Mouse (Mus musculus): ENCODE measurements around the gene Cplx3.
A peak's percentile ranks its signal among the peaks of the same experiment; 100 is the strongest.

Cplx3 gene

DNA sequence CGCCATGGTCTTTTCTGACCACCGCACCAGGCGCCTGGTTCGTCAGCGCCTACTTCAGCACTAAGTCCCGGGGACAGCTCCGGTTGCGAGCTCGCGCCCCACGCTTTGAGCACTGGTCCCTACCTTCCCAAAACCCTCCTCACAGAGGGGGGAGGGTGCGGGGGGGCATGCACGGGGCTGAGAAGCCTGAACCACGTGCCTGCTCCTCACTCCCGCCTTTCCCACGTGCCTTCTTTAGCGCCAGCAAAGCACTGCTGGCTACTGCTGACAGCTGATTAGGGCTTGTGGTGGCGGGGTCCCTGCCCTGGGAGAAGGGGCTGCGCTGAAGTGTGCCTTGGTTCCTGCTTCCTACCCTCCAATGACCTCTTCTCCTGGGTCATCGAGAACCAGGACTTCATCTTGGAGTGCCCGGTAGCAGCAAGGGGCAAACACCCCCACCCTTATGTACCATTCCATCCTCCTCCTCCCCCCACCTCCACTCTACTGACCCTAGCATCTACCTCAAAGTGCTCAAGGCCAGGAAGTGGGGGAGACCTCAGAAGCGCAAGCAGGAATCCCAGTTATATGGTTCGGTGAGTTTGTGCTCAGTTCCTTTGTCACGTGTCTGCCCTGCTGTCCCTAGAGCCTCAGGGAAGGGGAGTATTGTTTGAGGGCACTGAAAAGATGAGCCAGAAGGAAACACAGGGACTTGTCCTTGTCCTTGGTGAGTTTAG lies at the start of gene Cplx3:
TSS of gene Cplx3 (minus strand) at position 143 of the 713 bp plus-strand sequence.
- peak; percentile 90 for DNase-seq

DNA sequence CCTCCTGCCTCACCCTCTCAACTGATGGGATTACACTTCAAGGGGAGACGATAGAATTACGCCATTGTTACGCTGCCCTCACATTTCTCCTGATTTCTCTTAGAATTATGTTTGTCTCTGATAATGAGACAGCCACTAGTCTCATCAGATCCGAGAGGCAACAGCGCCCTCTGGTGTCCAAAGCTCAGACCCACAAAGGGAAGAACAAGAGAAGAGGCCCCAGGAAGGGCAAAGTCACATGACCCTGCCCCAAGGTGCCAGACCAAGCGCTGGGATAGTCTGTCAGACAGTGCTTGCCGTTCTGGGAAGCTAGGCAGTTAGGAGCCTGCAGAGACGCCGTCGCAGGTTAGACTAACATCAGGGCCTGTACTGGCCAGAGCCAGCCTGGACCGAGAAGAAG lies 49.7 kb upstream of the Cplx3 start:
- peak; percentile 98 for DNase-seq

DNA sequence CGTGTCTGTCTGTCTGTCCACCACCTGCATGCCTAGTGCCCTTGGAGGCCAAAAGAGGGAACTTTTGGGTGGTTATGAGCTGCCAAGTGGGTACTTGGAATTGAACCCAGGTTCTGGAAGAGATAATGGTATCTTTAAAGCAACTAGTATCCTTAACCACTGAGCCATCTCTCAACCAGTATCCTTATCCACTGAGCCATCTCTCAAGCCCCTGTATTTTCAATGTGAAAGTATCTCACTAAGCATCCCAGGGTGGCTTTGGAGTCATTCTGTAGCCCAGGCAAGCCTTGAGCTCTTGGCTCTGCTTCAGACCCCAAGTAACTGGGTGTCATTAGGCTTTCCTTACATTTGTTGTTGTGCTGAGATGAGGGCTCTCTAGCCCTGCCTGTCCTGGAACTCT lies 48.9 kb upstream of the Cplx3 start:
- DNase-seq = peak; percentile 76

DNA sequence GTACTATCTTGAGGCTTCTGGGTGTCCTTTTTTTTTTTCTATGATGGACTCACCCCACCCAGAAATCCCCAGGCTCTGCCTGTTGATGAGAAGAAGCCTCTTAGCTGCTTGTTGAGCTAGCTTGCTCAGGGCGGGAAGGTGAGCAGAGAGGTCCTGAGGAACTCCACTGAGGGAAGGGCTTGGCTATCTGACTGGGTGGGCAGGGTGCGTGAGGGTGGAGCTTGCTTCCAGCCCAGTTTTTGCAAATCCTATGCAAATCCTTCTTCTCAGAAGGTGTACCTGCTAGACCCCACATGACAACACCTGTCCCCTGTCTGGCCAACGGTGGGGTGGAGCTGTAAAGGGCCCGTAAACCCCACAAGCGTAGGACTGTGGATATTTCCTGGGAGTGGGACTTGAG lies 47.2 kb upstream of the Cplx3 start, which contains the start of gene Csk:
TSS of gene Csk (minus strand) at position 349 of the 400 bp plus-strand sequence.
- DNase-seq = peak; percentile 88

DNA sequence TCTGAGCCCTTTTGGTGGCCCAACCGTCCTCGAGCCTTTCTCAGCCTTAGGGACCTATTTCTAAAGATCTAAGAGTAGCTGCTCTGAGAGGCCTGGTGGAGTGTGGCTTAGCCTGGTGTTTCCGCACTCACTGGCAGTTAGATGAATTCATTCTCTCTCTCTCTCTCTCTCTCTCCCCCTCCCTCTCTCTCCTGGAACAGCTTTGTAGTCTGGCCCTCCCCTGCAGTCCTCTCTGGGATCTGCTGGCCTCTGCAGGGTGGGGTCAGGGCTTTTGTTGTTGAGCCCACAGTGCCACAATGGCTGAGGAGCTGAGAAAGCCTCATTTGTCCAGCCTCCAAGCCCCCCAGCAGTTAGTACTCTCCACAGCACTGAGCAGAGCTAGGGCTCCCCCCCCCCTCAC lies 46.8 kb upstream of the Cplx3 start:
- DNase-seq = peak; percentile 66

DNA sequence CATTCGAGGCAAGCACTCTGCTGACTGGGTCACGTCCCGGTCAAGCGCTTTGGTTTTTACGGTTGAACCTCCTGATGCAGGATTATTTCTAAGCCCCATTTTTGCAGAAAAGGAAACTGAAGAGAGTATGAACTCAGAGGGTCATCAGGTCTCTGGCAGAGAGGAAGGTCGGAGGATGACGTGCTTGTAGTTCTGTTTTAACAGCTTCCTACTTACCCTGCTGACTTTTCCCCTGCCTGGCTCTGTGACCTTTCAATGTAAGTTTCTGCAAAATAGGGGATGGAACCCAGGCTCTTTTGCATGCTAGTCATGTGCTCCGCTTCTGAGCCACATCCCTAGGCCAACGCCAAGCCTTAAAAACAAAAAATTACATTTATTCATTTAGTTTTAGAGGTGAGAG lies 46.3 kb upstream of the Cplx3 start:
- DNase-seq = peak; percentile 91

DNA sequence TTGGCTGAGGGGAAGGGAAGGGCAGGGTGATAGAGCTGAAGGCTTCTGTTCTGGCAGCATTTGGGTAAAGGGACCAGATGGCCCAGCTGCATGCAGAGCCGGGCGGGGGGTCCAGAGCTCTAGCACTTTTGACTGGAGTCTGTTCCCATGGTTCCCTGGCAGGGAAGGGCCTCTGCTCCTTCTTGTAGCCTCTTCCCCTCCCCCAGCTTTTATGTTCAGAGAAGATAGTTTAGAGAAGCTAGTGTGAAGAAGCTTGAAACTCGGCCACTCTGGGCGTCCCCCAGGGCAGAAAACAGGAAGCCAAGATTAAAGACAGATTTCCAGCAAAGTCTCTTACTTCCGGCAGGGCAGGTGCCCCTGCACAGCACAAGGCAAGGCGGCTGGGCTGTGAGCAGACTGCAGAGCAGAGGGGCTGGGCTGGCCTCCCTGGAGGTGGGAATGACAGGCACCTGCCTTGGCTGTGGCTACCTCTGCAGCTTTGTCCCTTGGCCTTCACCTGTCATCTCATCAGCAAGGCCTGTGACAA lies 44.8 kb upstream of the Cplx3 start:
- peak; percentile 95 for DNase-seq

DNA sequence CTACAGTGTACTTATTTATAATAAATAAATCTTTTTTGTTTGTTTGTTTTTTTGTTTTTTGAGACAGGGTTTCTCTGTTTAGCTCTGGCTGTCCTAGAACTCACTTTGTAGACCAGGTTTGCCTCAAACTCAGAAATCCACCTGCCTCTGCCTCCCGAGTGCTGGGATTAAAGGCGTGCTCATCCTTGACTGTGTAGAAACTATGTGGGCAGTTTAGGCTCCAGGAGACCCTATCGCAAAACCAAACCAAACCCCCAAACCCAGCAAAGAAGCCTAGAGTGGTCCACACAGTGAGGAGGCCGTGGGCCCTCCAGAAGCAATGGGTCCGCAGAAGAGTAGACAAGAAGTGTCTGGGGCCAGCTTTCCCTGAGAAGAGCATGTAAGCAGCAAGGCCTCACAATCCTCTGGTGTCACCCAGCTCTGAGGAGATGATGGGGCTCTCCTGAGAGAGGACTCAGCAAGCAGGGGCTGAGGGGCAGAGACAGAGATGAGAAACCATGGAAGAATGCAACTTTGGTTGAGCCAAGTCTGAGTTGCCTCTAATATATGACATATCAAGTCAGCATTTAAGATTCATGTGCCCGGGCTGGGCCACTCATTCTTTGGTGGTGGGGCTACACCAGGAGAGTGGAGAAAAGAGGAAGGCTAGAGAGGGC lies 44.2 kb upstream of the Cplx3 start:
- DNase-seq = peak; percentile 58

DNA sequence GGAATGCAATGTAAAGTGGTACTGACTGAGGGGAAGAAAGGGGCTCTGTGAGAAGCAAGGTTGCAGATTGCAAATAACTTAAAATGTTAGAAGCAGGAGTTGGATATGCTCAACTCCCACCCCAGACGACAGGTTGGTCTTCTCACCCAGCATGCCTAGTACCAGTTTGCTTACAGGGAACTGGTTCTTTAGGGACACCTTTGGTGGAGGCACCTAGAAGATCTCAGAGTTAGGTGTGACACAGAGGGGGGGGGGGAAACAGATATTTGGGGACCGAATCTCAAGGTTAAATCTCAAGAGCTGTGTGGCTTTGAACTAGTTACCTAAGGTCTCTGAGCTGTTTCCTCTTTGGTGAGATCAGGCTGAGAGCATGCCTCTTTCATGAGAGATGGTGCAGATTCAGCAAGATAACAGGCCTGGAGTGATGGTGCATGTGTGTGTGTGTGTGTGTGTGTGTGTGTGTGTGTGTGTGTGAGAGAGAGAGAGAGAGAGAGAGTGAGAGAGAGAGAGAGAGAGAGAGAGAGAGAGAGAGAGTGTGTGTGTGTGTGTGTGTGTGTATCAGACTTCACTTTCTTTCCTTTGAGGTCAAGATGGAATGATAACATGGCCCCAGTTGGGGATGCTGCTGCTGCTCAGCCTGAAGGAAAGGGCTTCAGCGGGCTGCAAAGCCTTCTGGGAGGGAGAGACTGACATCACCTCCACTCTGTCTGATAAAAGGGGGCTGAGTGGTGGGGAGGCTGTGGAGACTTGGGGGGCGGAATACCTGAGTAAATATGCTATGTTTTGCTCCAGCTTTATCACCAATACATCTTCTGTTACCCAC lies 41.4 kb upstream of the Cplx3 start:
- no peak for DNase-seq

DNA sequence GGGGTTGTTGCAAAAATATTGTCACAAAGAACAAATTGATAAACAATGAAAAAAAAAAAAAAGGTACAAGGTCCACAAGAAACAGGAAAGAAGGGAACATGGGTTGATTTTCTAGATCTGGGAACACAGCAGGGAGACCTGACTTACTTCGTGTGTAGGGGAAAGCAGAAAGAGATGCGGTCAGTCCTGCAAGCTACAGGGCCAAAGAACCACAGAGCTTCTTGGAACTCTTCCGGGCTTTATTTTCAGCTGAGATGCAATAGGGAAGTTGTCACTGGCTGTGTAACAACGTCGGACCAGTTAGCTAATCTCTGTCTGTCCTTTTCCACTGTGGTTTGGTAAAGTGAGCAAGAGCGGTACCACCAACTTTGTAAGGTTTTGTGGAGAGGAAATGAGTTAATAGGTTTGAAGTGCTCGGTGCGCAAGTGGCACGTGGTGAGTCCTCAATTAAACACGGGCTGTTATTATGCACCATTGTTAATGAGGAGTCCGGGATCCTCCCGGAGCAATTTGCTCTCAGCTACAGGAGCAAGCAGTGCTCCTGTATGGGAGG lies 40.5 kb upstream of the Cplx3 start:
- DNase-seq = peak; percentile 94

DNA sequence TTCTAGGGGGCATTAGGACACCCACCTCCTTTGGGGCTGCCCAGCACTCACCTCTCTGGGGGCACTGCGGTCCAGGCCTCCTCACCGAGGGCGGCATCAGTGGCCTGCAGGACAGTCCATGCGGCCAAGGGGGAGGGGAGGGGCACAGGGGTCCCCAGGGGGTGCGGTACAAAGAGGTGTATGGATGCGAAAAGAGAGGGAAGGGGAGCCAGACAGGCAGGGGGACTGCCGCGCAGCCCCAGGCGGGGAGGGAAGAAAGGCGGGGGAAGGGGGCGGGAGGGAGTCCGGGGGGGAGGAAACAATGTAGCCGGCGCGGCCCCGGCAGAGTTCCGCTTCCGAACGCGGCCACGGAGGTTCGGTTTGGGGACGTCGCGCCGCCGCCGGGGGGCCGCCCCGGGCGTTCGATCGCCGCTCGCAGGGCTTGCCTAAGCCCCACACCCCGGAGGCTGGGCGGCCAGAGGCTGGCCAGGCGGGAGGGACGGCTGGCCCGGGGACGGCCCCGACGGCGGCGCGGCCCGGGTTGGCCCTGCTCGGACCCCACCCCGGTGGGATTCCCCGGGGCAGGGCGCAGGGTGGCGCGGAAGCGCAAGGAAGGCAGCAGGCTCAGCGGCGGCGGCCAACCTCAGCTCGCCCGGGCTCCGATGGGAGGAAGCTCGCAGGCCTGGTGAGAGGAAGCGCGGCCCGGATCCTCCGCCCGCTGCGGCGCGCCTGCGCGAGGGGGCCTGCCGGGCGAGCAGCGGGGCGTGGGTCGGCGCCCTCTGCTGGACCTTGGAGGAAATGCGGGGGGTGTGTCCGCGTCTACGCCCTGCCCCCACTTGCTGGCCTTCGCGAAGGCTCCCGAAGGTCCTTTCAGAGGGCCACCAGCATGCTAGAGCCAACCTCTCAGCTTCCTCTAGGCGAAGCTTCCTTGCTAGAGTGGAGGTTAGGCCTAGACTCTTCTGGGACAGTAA lies 39.1 kb upstream of the Cplx3 start:
- peak; percentile 100 for DNase-seq

DNA sequence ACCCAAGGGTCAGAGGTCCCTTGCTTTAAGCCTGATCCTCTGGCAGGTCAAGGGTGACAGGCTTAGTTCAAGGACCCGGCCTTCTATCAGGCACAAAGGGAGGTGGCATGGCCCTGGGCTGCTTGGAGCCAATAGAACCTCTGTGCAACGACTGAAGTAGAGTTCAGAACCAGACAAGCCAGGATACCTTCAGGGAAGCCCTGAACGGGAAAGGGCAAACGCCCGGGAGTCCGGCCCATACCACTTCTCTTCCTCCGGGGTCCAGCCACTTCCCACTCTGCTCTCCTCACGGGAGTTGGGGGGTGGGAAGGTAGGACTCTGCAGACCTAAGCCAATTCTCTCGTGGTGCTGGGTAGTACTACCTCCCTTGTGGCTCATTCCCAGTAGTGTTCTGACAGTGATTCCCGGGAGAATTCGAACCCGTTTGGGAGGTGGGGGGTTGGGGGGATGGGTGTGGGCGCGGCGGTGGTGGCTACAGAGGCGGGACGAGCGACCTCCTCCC lies 38.4 kb upstream of the Cplx3 start:
- peak; percentile 94 for DNase-seq

DNA sequence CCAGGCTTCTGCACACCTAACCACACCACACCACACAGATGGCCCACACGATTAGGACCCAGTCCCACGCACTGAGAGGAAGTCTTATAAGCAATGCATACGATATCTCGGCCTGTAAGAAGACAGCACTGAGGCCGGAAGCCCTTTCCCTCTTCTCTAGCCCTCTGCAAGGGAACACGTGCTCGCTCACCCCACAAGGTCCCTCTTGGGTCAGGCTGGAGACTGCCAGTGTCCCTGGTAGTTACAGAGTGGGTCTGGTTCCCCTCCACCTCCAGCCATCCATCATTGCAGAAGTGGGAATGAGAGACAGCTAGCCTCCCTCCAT lies 37.7 kb upstream of the Cplx3 start:
- peak; percentile 94 for DNase-seq

DNA sequence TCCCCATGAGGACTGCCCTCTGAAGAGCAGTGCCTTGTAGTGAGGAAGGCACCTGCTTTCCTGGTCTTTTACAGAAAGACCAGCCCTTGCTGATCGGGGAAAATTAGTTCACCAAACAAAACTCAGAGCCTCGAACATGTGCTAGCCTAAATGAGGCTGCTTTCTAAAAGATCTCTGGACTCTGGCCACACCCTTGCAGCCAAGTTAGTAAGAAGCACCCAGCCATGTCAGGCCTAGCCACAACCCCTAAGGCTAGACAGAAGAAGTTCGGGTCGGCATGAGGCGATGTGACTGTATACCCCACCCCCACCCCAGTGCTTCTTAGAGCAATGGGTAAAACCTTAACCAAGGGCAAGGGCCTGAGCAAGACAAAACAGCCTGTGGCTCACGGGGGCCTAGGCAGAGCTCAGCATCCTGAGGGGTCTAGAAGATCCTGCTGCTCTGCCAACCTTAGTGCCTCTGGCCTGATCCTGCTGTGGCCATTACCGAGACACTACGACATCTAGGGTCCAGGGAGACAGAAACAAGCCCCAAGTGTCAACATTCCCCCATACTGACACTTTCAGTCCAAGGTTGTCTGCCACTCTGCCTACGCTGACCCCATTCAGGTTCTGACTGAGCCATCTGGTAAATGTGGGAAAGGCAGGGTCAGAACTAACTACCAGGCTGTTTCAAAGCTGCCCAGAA lies 37.2 kb upstream of the Cplx3 start:
- DNase-seq = peak; percentile 93

DNA sequence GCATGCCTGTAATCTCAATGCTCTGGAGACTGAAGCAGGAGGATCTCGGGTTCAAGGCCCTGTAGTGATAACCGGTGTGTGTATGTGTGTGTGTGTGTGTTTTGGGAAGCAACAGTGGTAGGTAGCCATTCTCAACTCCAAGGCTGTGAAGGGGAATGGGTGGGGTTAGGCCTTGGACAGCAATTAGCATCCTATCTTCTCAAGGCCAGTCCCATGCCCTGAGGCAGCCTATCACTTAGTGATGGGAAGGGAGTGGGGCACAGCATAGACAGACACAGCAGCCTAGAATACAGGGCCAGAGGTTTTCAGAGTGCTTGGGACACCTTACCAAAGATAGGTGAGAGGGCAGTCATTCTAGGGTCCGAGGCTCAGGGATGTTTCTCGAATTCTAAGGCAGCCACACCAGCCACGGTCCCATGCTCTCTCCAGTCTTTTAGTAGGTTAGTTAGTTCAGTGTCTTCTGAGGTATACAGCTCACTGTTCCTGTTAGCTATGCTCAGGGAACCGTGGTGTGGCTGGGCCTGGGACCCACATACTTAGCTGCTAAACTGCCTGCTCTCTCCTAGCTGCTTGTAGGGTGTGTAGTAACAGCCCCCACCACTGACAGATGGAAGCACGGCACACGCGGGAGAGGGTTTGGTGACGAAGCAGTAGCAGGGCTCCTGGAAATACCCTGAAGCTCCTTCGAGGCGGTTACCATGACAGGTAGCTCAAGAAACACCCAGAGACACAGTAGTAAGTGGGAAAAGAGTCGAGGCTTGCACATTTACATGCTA lies 35.9 kb upstream of the Cplx3 start:
- DNase-seq = peak; percentile 89

DNA sequence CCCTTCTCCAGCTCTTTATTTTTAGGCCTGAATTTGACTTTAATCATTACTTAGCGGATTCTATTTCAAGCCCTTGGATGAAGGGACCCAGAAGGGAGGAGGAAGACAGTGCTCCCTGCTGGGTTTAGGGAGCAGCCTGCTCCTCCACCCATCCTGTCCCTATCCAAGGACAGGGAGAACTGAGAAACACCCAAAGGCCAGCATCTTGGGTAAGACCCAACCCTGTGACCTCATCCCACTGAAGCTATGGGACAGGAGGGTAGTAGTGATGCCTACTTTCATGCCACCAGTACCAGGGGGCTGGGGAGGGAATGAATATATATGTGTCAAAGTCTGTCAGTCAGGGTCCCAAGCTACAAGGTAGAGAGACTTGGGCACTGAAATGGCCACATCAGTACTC lies 34.9 kb upstream of the Cplx3 start:
- DNase-seq = peak; percentile 96

DNA sequence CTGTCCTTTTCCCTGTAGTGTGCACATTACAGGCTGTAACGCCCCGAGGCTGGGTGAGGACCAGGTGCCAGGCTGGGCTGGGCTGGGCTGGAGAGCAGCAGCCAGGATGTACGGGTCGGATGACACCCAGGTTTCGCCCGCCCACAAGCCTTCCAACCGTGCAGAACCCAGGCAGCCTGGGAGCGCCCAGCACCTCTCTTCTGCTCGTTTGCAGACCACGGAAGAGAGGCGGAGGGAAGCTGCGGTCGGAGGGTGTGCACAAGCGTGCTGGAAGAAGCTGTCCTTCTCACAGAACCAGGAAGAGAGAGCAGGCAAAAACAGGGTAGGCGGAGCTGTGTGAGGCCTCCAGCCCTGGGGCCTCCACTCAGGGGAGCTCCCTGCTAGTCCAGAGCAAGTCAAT lies 34.3 kb upstream of the Cplx3 start:
- DNase-seq = peak; percentile 99

DNA sequence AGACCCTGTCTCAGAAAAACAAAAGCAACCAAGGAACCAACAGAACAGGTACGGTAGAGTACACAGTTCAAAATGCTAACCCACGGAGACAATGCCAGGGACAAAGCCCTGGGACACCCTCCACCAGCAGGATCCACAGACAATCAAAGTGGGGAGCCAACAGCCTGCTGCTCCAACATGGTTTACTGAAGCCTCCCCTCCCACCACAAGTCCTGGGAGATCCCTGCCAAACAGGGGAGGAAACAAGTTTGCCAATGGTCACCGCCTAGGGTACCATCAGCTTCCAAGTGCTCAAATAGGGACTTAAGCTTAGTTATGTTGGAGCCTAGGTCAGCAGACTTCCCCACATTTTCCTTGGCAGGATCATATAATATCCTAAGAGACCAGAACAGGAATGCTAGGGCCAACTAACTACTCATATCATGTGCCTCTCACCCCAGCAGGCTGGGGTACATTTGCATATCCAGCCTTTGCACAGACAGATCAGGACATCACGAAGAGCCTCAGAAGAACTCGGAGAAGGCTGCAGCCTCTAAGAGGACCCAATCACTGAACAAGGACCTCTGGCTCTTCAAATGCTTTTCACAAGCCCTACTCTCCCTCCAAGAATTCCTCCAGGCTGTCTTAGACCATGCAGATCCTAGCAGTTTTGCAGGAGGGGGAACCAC lies 33.7 kb upstream of the Cplx3 start:
- peak; percentile 90 for DNase-seq

DNA sequence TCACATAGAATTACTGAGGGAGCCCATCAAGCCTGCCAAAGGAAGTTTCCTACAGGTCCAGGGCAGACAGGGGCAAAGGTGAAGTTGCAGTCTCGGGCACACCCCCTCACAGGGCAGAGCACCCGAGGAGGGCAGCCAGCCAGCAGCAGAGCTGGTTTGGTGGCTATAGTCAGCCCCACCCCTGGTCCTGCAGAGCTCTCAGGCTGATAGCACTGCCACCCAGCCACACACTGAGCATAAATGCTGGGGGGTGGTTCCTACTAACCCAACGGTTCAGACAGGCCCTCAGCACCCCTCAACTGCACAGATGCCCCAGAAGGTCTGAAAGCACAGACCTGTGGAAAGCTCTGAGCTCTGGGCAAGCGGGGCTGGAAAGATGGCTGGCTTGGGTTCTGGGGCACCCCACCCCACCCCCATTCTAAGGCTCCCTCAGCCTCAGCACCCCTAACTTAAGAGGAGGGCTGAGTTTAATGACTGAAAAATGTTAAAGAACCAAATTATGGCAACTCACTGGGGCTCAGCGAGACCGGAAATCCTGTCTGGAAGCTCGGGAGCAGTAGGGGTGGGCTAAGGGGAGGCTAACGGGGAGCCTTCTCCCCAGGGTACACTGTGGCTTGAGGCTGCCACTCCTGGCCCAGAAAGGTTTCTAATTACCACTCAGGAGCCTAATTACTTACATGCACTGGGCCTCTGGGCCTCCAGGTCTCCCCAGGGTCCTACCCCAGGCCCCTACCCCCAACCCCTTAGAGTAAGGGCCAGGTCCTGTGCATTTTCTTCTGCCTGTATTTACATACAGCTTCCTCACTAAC lies 32.8 kb upstream of the Cplx3 start:
- peak; percentile 96 for DNase-seq
